Mouse (Mus musculus) layer of hippocampus, postnatal 10 days (tissue): ENCODE measurements around the gene Phykpl. TPM values are rescaled to one million over a fixed set of nuclear protein-coding genes. Genes with fewer than 3 reads are reported as not detected.

ENCODE experiments used
- DNase-seq, 2 experiments: peaks; one replicate each; pipeline ENCODE4 v3.0.0; 2021; ENCODE audit warnings: low spot score in 2 of 2
- total RNA-seq, 2 experiments: library from RNA; stranded (reverse); gene quantifications; 2 replicates each; pipeline ENCODE4 v1.2.3; 2021

Phykpl gene
- total RNA-seq, 2 experiments from 2014 or later = 8.3 to 10.3 TPM

GRCm38 (mm10) chr11:51643202-51643601, 58.6 kb downstream of the Phykpl start:
- DNase-seq = no peak

GRCm38 (mm10) chr11:51643761-51644160, 59.2 kb downstream of the Phykpl start:
- DNase-seq = peak in 1 of 2 experiments; percentile 34

GRCm38 (mm10) chr11:51644217-51644616, 59.7 kb downstream of the Phykpl start:
- DNase-seq = no peak

- DNase-seq = peak in 1 of 2 experiments; percentile 23
Measured at GRCm38 (mm10) chr11:51645293-51645692, 60.7 kb downstream of the Phykpl start.

GRCm38 (mm10) chr11:51646245-51646644, 61.7 kb downstream of the Phykpl start:
- peak in 1 of 2 experiments; percentile 17 for DNase-seq

GRCm38 (mm10) chr11:51646751-51647667, 62.5 kb downstream of the Phykpl start:
- peak in 1 of 2 experiments; percentile 19 for DNase-seq

GRCm38 (mm10) chr11:51648566-51648965, 64.0 kb downstream of the Phykpl start:
- no peak for DNase-seq

- DNase-seq = no peak
Measured at GRCm38 (mm10) chr11:51649111-51649888, 64.7 kb downstream of the Phykpl start.

- no peak for DNase-seq
Measured at GRCm38 (mm10) chr11:51649889-51650199, 65.3 kb downstream of the Phykpl start.

- DNase-seq = peak in 1 of 2 experiments; percentile 15
Measured at GRCm38 (mm10) chr11:51650261-51650660, 65.7 kb downstream of the Phykpl start.

GRCm38 (mm10) chr11:51650691-51651515, 66.3 kb downstream of the Phykpl start, which contains the start of the genes N4bp3 and D930048N14Rik:
N4bp3 (minus strand) TSS chr11:51650842.
D930048N14Rik (plus strand) TSS chr11:51650954.
- peak in 1 of 2 experiments; percentile 43 for DNase-seq

GRCm38 (mm10) chr11:51652889-51653418, 68.4 kb downstream of the Phykpl start:
- no peak for DNase-seq

GRCm38 (mm10) chr11:51653736-51654135, 69.2 kb downstream of the Phykpl start:
- no peak for DNase-seq

Other genes with a start within 250 kb of the Phykpl start
- gene Hnrnpab, start 22.1 kb downstream of the Phykpl start, total RNA-seq = 100 to 1,000 TPM; 238 to 239 TPM
- gene Nhp2, start 35.0 kb downstream of the Phykpl start, total RNA-seq = 10 to 100 TPM; 56.9 to 60.4 TPM
- gene Rmnd5b, start 51.1 kb downstream of the Phykpl start, total RNA-seq = 10 to 100 TPM; 54.8 to 55.1 TPM
- gene N4bp3, start 66.1 kb downstream of the Phykpl start, total RNA-seq = 10 to 100 TPM; 14.1 to 15.5 TPM
- 1 to 10 TPM in 1 of 2 experiments, under 1 TPM in 1; 0.98 to 1.3 TPM for gene D930048N14Rik, start 66.2 kb downstream of the Phykpl start, total RNA-seq
- 10 to 100 TPM; 29.1 to 31.9 TPM for gene 0610009B22Rik, start 104.1 kb downstream of the Phykpl start, total RNA-seq
- 10 to 100 TPM; 24.8 to 25.8 TPM for gene Sec24a, start 178.9 kb downstream of the Phykpl start, total RNA-seq
- 10 to 100 TPM; 75.5 to 82.7 TPM for gene Sar1b, start 178.9 kb downstream of the Phykpl start, total RNA-seq